Mouse (Mus musculus) liver, embryonic 14.5 days (tissue): ENCODE results near the gene Lce1e. TPM values are rescaled to one million over a fixed set of nuclear protein-coding genes. Genes with fewer than 3 reads are reported as not detected.

Source experiments
- ATAC-seq: fragments of 200-750 bp; cut with Nextera tagmentation; 2 replicates; pipeline ENCODE4 v1.8.0; 2017; ENCODE audit warnings: moderate number of reproducible peaks, mild to moderate bottlenecking, moderate library complexity; ENCODE audit not compliant: insufficient read depth
- DNase-seq, 3 experiments: peaks; one replicate each; pipeline ENCODE4 v3.0.0-alpha.2; 2012 to 2013; ENCODE audit warnings: low read depth in 3 of 3, low spot score in 3 of 3
- H3K27ac ChIP-seq: fragments of 300-500 bp; sonication (generic); 2 replicates; pipeline ENCODE4 v1.5.1; 2014; ENCODE audit warnings: moderate library complexity, mild to moderate bottlenecking, control low read depth, inconsistent platforms
- H3K27me3 ChIP-seq: fragments of 300-500 bp; sonication (generic); 2 replicates; pipeline ENCODE4 v1.6.1; 2014; ENCODE audit warnings: mild to moderate bottlenecking, low read length, moderate library complexity; ENCODE audit not compliant: control insufficient read depth, insufficient read depth
- H3K36me3 ChIP-seq: fragments of 300-500 bp; sonication (generic); replicated peaks from 2 replicates; pipeline ENCODE4 v1.6.1; 2014; ENCODE audit warnings: low read depth; ENCODE audit not compliant: control insufficient read depth, insufficient read depth
- H3K4me1 ChIP-seq, 2 experiments: fragments of 200-500 bp in 1 of 2; fragments of 300-500 bp in 1 of 2; sonication (generic) in 1 of 2; replicated peaks; 2 replicates each; pipeline ENCODE4 v1.6.1; 2012 to 2014; ENCODE audit warnings: antibody characterized with exemption in 1 of 2, inconsistent platforms in 1 of 2, low read length in 1 of 2; ENCODE audit not compliant: control insufficient read depth in 2 of 2, insufficient read depth in 2 of 2
- H3K4me2 ChIP-seq: fragments of 300-500 bp; sonication (generic); 2 replicates; pipeline ENCODE4 v1.6.1; 2014; ENCODE audit warnings: low read depth, mild to moderate bottlenecking, control low read depth, moderate library complexity
- H3K4me3 ChIP-seq, 2 experiments: fragments of 200-500 bp in 1 of 2; fragments of 300-500 bp in 1 of 2; sonication (generic) in 1 of 2; 2 replicates each; pipeline ENCODE4 v1.5.1; 2012 to 2014; ENCODE audit warnings: low read depth in 2 of 2, low read length in 2 of 2, mild to moderate bottlenecking in 2 of 2, control low read depth in 1 of 2, inconsistent platforms in 1 of 2, moderate library complexity in 1 of 2; ENCODE audit not compliant: insufficient read depth in 1 of 2
- H3K9ac ChIP-seq: fragments of 300-500 bp; sonication (generic); replicated peaks from 2 replicates; pipeline ENCODE4 v1.6.1; 2014; ENCODE audit warnings: mild to moderate bottlenecking, control low read depth, moderate library complexity
- H3K9me3 ChIP-seq: fragments of 300-500 bp; sonication (generic); 2 replicates; pipeline ENCODE4 v1.6.1; 2016; ENCODE audit warnings: low read length, mixed read lengths; ENCODE audit not compliant: control insufficient read depth
- CTCF ChIP-seq: IDR thresholded peaks from 2 replicates; pipeline ENCODE4 v1.5.1; 2016; ENCODE audit warnings: antibody characterized with exemption, low read depth, control low read depth
- EP300 ChIP-seq: IDR thresholded peaks from 2 replicates; pipeline ENCODE4 v1.6.1; 2016; ENCODE audit warnings: antibody characterized with exemption, low read depth
- WGBS: fragments of 180-500 bp; shearing (Covaris S2); extraction: QIAGEN DNeasy Blood & Tissue Kit; methylation state at CpG from one replicate; pipeline ENCODE4 v1.1.7; 2014; ENCODE audit not compliant: insufficient replicate concordance; 5-methylcytosine and 5-hydroxymethylcytosine counted together
- polyA plus RNA-seq, 2 experiments: library from polyadenylated mRNA; depleted of rRNA in 1 of 2; stranded (reverse) in 1 of 2; unstranded in 1 of 2; fragments of >200 nt; fragmentation: Nextera tagmentation in 1 of 2; extraction: Ambion mirVana in 1 of 2; gene quantifications; 2 replicates each; pipeline versions ENCODE4 v1.2.1 to v1.2.3; 2012 to 2014

Lce1e gene
- not detected in 2 replicates for polyA plus RNA-seq (2012; rRNA removed)
- polyA plus RNA-seq (2014; fragmentation: Nextera tagmentation; extraction: Ambion mirVana), result not detected in 2 replicates

DNA sequence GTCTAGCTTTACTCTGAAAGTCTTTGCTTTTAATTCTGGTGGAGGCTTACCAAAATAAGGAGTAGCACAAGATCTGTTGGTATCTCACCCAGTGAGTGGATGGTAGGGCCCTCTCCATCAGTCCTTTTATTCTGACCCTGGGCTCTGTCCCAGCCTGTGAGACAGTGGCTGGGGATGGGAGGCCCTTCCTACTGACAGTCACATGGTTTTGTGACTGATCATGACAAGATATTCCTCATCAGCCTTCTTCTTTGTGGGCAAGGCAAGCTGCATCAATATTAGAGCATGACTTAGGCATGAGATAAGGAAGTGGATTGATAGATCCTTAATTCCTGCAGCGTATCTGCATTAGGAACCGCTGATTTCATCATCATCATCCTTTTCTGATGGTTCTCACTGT is at the start of gene Lce1e:
TSS of gene Lce1e (minus strand) at position 101 of the 400 bp plus-strand sequence.
- ATAC-seq (no peak), DNase-seq (no peak)
- 53% methylated on average over 2 of the region's 2 CpGs for WGBS

DNA sequence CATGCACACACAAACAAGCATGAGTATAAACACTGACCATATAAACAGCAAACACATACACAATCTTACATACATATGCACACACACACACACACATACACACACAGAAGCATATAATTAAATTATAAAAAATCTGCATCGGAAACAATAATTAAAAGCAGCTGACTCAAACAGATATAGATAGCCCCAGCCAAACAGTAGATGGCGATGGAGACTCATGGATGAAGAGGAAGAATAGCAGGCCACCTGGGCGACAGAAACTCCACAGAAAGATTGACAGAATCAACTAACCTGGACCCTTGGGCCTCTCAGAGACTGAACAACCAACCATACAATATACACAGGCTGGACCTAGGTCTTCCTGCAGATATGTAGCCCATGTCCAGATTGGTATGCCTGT is 44.3 kb upstream of the Lce1e start:
- no peak for ATAC-seq
- no peak overlapping the region for H3K9ac ChIP-seq
- H3K4me1 ChIP-seq, result no peaks in the 10 kb centered on the region
- no peaks in the 10 kb centered on the region for H3K27me3 ChIP-seq
- H3K4me3 ChIP-seq, result no peak overlapping the region
- H3K36me3 ChIP-seq, result no peaks in the 10 kb centered on the region
- no peak for DNase-seq
- no peak overlapping the region for H3K27ac ChIP-seq
- 29% methylated on average over 3 of the region's 3 CpGs for WGBS
- TF ChIP-seq EP300, result no peak
- no peak for TF ChIP-seq CTCF
- no peaks in the 10 kb centered on the region for H3K9me3 ChIP-seq
- no peak overlapping the region for H3K4me2 ChIP-seq

More for the DNA sequence above, at the start of gene Lce1e:
- H3K9ac ChIP-seq, result no peak within 1 kb of the TSS
- H3K27ac ChIP-seq, result no peak within 1 kb of the TSS
- no peaks in the 10 kb centered on the region for H3K27me3 ChIP-seq
- no peaks in the 10 kb centered on the region for H3K36me3 ChIP-seq
- H3K9me3 ChIP-seq, result no peaks in the 10 kb centered on the region
- no peaks in the 10 kb centered on the region for H3K4me1 ChIP-seq
- H3K4me3 ChIP-seq, result no peak within 1 kb of the TSS
- no peak for TF ChIP-seq EP300
- TF ChIP-seq CTCF, result no peak
- no peak within 1 kb of the TSS for H3K4me2 ChIP-seq

DNA sequence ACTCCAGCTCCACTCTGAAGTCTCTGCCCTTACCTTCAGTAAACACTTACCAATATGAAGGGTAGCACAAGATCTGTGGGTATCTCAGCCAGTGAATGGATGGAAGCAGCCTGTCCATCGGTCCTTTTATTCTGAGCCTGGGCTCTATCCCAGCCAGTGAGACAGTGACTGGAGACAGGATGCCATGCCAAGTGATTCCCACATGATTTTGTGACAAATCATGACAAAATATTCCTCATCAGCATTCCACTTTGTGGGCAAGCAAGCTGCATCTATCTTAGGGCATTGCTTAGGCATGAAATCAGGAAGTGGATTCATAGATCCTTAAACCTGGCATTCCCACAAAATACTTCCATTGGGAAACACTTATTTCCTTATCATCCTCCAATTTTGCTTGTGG is 43.4 kb upstream of the Lce1e start, which contains the start of gene Lce1g:
TSS of gene Lce1g (minus strand) at position 101 of the 400 bp plus-strand sequence.
- no peak within 1 kb of the TSS for H3K4me2 ChIP-seq
- WGBS, result 57% methylated on average over 1 of the region's 1 CpGs
- no peak within 1 kb of the TSS for H3K4me3 ChIP-seq
- no peak within 1 kb of the TSS for H3K27ac ChIP-seq
- H3K9ac ChIP-seq, result no peak within 1 kb of the TSS
- DNase-seq (no peak), ATAC-seq (no peak)
- H3K27me3 ChIP-seq, result no peaks in the 10 kb centered on the region
- H3K36me3 ChIP-seq, result no peaks in the 10 kb centered on the region
- H3K4me1 ChIP-seq, result no peaks in the 10 kb centered on the region
- TF ChIP-seq CTCF (no peak), EP300 (no peak)
- H3K9me3 ChIP-seq, result no peaks in the 10 kb centered on the region

DNA sequence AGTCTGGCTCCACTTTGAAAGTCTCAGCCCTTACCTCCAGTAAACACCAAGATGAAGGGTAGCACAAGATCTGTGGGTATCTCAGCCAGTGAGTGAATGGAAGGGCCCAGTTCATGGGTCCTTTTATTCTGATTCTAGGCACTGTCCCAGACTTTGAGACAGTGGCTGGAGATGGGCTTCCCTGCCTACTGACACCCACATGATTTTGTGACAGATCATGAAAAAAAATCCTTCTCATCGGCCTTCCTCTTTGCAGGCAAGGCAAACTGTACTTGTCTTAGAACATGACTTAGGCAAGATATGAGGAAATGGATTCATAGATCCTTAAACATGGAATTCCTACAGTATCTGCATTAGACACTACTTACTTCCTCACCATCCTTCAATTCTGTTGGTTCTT is 30.1 kb upstream of the Lce1e start, which contains the start of gene Gm38119:
TSS of gene Gm38119 (minus strand) at position 101 of the 400 bp plus-strand sequence.
- Histone ChIP-seq H3K9me3 (no peaks in the 10 kb centered on the region), H3K4me3 (no peak within 1 kb of the TSS), H3K9ac (no peak within 1 kb of the TSS), H3K4me1 (no peaks in the 10 kb centered on the region), H3K4me2 (no peak within 1 kb of the TSS), H3K36me3 (no peaks in the 10 kb centered on the region), H3K27me3 (no peaks in the 10 kb centered on the region), H3K27ac (no peak within 1 kb of the TSS)
- no peak for ATAC-seq
- 70% methylated on average over 1 of the region's 1 CpGs for WGBS
- TF ChIP-seq EP300 (no peak), CTCF (no peak)
- DNase-seq, result no peak

DNA sequence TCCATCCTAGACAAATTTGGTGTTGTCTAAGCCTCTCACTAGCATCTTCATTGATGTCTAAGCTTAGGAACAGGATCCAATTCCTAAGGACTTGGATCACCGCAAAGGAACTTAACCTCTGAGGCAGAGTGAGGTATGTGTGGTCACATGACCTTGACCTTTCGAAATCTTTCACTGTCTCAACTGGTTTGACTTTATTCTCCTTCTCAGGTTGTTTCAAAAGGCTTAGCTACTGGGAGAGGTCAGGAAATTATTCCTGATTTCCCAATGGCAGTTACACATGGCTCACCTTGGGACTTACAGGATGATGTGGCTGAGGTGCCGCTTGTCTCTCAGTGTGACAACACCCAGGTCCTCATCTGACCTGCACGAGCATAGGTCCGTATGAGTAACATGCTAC is 13.8 kb upstream of the Lce1e start:
- H3K27ac ChIP-seq, result no peak overlapping the region
- no peak overlapping the region for H3K4me2 ChIP-seq
- no peak overlapping the region for H3K4me3 ChIP-seq
- no peaks in the 10 kb centered on the region for H3K9me3 ChIP-seq
- H3K27me3 ChIP-seq, result no peaks in the 10 kb centered on the region
- ATAC-seq (no peak), DNase-seq (no peak)
- no peak overlapping the region for H3K9ac ChIP-seq
- H3K36me3 ChIP-seq, result no peaks in the 10 kb centered on the region
- 67% methylated on average over 5 of the region's 5 CpGs for WGBS
- no peaks in the 10 kb centered on the region for H3K4me1 ChIP-seq
- TF ChIP-seq EP300, result no peak
- TF ChIP-seq CTCF, result no peak

DNA sequence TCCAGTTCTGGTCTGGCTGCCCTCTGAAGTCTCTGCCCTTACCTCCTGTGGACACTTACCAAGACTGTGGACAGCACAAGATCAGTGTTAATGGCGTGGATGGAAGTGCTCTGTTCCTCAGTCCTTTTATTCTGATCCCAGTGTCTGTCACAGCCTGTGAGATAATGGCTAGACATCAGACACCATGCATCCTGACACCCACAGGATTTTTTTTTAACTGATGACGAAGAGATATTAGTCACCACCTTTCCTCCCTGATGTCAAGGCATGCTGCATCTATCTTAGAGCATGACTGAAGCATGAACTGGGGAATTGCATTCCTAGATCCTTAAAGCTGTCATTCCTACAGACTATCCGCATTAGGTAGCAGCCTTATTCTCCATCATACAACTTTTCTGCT is 11.4 kb upstream of the Lce1e start, which contains the start of gene Lce1f:
TSS of gene Lce1f (minus strand) at position 101 of the 400 bp plus-strand sequence.
- Histone ChIP-seq H3K36me3 (no peaks in the 10 kb centered on the region), H3K27ac (no peak within 1 kb of the TSS), H3K4me1 (no peaks in the 10 kb centered on the region), H3K4me2 (no peak within 1 kb of the TSS), H3K4me3 (no peak within 1 kb of the TSS), H3K9ac (no peak within 1 kb of the TSS), H3K9me3 (no peaks in the 10 kb centered on the region), H3K27me3 (no peaks in the 10 kb centered on the region)
- WGBS, result 50% methylated on average over 3 of the region's 3 CpGs
- DNase-seq (no peak), ATAC-seq (no peak)
- TF ChIP-seq EP300 (no peak), CTCF (no peak)
